Mouse (Mus musculus): Measurements from ENCODE around the gene Rgs12. TPM values are rescaled to one million over a fixed set of nuclear protein-coding genes. Genes with fewer than 3 reads are reported as not detected.

Gene Rgs12
- polyA plus RNA-seq, 2 experiments, result 17.1 to 21.7 TPM

DNA sequence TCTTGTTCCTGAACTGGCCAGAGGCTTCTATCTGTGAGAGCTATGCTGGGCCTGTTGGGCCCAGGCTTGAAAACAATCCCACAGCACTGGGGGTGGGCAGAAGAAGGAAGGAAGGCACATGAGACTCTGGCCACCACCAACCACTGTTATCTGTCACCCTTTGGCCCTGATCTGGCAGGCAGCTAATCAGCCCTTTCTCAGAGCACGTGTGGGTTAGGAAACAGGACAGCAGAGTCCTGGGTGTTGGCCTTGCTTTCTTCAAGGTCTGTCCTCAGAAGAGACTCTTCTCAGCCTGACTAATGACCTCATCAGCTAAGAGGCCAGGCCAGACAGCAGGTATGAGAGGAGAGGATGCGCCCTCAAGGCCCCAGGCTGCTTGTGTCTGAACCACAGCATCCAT is 38.2 kb downstream of the Rgs12 start:
- WGBS (ENCODE audit: insufficient replicate concordance), result 40% methylated on average over 2 of the region's 2 CpGs
- Histone ChIP-seq H3K27ac (peak overlapping the region; percentile 29), H3K4me1 (replicated peaks; ENCODE audit: control insufficient read depth in 2 of 2, insufficient read depth in 2 of 2, low read length in 1 of 2) (peaks cover 14 to 33% of the 10 kb centered on the region in 2 experiments), H3K36me3 (replicated peaks; ENCODE audit: control insufficient read depth, insufficient read depth, low read depth) (peaks cover 25% of the 10 kb centered on the region), H3K9me3 (ENCODE audit: control insufficient read depth, low read length) (no peaks in the 10 kb centered on the region), H3K27me3 (ENCODE audit: control insufficient read depth, insufficient read depth, low read length) (no peaks in the 10 kb centered on the region), H3K9ac (replicated peaks) (no peak overlapping the region; the same call in 1 of the 2 replicates), H3K4me2 (ENCODE audit: low read depth) (no peak overlapping the region), H3K4me3 (ENCODE audit: insufficient read depth in 1 of 2, low read depth in 2 of 2, low read length in 2 of 2) (no peak overlapping the region)
- no peak for TF ChIP-seq CTCF (IDR thresholded peaks at IDR 0.05; ENCODE audit: low read depth)
- TF ChIP-seq EP300 (IDR thresholded peaks at IDR 0.05; ENCODE audit: low read depth), result no peak
- DNase-seq (ENCODE audit: low read depth in 3 of 3, low spot score in 3 of 3) (no peak), ATAC-seq (ENCODE audit: insufficient read depth) (peak; percentile 70)

- H3K4me1 ChIP-seq (replicated peaks; ENCODE audit: control insufficient read depth in 2 of 2, insufficient read depth in 2 of 2, low read length in 1 of 2), result peaks cover 14 to 33% of the 10 kb centered on the region in 2 experiments
- DNase-seq (ENCODE audit: low read depth in 3 of 3, low spot score in 3 of 3) (no peak), ATAC-seq (ENCODE audit: insufficient read depth) (no peak)
- H3K9ac ChIP-seq (replicated peaks), result no peak overlapping the region
- no peak overlapping the region for H3K4me3 ChIP-seq (ENCODE audit: insufficient read depth in 1 of 2, low read depth in 2 of 2, low read length in 2 of 2)
- TF ChIP-seq EP300 (IDR thresholded peaks at IDR 0.05; ENCODE audit: low read depth) (no peak), CTCF (IDR thresholded peaks at IDR 0.05; ENCODE audit: low read depth) (no peak)
- peaks cover 17% of the 10 kb centered on the region for H3K36me3 ChIP-seq (replicated peaks; ENCODE audit: control insufficient read depth, insufficient read depth, low read depth)
- H3K27me3 ChIP-seq (ENCODE audit: control insufficient read depth, insufficient read depth, low read length), result no peaks in the 10 kb centered on the region
- WGBS (ENCODE audit: insufficient replicate concordance), result 84% methylated on average over 5 of the region's 5 CpGs
- H3K27ac ChIP-seq, result no peak overlapping the region
- no peaks in the 10 kb centered on the region for H3K9me3 ChIP-seq (ENCODE audit: control insufficient read depth, low read length)
- no peak overlapping the region for H3K4me2 ChIP-seq (ENCODE audit: low read depth)
Measured at GRCm38 (mm10) chr5:34988690-34989089, 39.4 kb downstream of the Rgs12 start.

DNA sequence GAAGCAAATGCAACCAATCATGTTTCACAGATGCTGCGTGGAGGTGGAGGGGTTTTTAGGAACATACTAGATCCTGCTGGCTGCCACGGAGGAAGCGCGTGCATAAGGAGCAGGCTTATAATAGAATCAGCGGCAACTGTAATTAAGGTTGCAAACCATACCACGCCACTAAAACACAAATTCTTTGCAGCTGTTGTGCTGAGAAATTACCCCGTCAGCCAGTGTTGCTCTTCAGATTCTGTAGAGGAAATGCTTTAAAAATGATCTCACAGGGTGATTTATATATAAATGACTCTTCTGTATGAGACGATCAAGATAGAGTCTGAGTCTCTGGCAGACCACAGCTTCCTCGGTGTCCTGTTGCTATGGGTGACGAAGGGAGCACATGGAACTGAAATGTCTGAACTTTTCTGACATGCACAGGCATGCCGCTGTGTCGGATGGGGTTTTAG is 40.1 kb downstream of the Rgs12 start:
- TF ChIP-seq CTCF (IDR thresholded peaks at IDR 0.05; ENCODE audit: low read depth) (no peak), EP300 (IDR thresholded peaks at IDR 0.05; ENCODE audit: low read depth) (no peak)
- no peak overlapping the region for H3K4me3 ChIP-seq (ENCODE audit: insufficient read depth in 1 of 2, low read depth in 2 of 2, low read length in 2 of 2)
- H3K9me3 ChIP-seq (ENCODE audit: control insufficient read depth, low read length), result no peaks in the 10 kb centered on the region
- H3K36me3 ChIP-seq (replicated peaks; ENCODE audit: control insufficient read depth, insufficient read depth, low read depth), result peaks cover 11% of the 10 kb centered on the region
- no peak overlapping the region for H3K4me2 ChIP-seq (ENCODE audit: low read depth)
- DNase-seq (ENCODE audit: low read depth in 3 of 3, low spot score in 3 of 3) (no peak), ATAC-seq (ENCODE audit: insufficient read depth) (no peak)
- H3K27me3 ChIP-seq (ENCODE audit: control insufficient read depth, insufficient read depth, low read length), result no peaks in the 10 kb centered on the region
- WGBS (ENCODE audit: insufficient replicate concordance), result 74% methylated on average over 12 of the region's 12 CpGs
- no peak overlapping the region for H3K9ac ChIP-seq (replicated peaks)
- H3K4me1 ChIP-seq (replicated peaks; ENCODE audit: control insufficient read depth in 2 of 2, insufficient read depth in 2 of 2, low read length in 1 of 2), result peaks cover 12 to 30% of the 10 kb centered on the region in 2 experiments
- no peak overlapping the region for H3K27ac ChIP-seq

DNA sequence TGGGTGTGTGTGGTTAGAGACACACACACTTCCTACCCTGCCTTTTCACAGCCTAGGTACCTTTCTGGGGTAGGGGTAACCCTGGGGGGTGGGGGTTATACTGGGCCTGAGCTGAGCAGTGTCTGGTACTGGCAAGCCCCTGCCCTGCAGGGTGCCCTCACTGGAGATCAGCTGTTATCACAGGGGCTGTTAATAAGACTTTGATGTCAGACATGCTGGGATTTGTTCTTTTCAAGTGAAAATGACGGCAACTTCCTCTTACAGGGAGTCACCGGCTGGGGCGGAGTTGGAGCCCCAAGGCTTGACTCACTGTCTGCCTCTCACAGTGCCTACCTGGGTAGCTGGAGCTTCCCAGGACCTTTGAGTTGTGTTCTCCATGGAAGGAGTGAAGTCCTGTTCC is 49.5 kb downstream of the Rgs12 start:
- no peak overlapping the region for H3K9ac ChIP-seq (replicated peaks)
- H3K9me3 ChIP-seq (ENCODE audit: control insufficient read depth, low read length), result no peaks in the 10 kb centered on the region
- H3K27me3 ChIP-seq (ENCODE audit: control insufficient read depth, insufficient read depth, low read length), result no peaks in the 10 kb centered on the region
- no peak overlapping the region for H3K4me3 ChIP-seq (ENCODE audit: insufficient read depth in 1 of 2, low read depth in 2 of 2, low read length in 2 of 2)
- no peaks in the 10 kb centered on the region for H3K4me1 ChIP-seq (replicated peaks; ENCODE audit: control insufficient read depth in 2 of 2, insufficient read depth in 2 of 2, low read length in 1 of 2)
- DNase-seq (ENCODE audit: low read depth in 3 of 3, low spot score in 3 of 3) (no peak), ATAC-seq (ENCODE audit: insufficient read depth) (no peak)
- H3K36me3 ChIP-seq (replicated peaks; ENCODE audit: control insufficient read depth, insufficient read depth, low read depth), result peaks cover 6% of the 10 kb centered on the region; the same call in 1 of the 2 replicates
- TF ChIP-seq CTCF (IDR thresholded peaks at IDR 0.05; ENCODE audit: low read depth) (no peak), EP300 (IDR thresholded peaks at IDR 0.05; ENCODE audit: low read depth) (no peak)
- H3K4me2 ChIP-seq (ENCODE audit: low read depth), result no peak overlapping the region
- 45% methylated on average over 3 of the region's 3 CpGs for WGBS (ENCODE audit: insufficient replicate concordance)
- H3K27ac ChIP-seq, result no peak overlapping the region

DNA sequence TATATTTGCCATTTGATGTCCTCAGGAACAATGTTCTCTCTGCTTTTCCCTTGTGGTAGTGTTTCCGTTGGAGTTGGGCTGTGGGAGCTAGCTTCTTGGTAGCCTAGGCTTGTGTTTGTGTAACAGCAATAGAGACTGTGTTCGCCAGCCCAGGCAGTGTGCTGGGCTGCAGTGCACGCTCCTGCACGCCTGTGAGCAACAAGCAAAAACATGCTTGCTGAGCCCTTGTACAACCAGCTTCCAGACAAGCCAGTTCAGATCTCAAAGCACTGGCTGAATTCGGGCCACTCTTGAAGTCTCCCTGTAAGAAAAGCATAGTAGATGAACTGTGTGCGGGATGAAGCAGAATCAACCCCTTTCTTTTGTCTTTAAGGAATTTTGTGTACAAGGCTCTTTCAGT is 50.0 kb downstream of the Rgs12 start:
- TF ChIP-seq CTCF (IDR thresholded peaks at IDR 0.05; ENCODE audit: low read depth), result no peak
- no peak for TF ChIP-seq EP300 (IDR thresholded peaks at IDR 0.05; ENCODE audit: low read depth)
- DNase-seq (ENCODE audit: low read depth in 3 of 3, low spot score in 3 of 3) (no peak), ATAC-seq (ENCODE audit: insufficient read depth) (no peak)
- Histone ChIP-seq H3K4me3 (ENCODE audit: insufficient read depth in 1 of 2, low read depth in 2 of 2, low read length in 2 of 2) (no peak overlapping the region), H3K27me3 (ENCODE audit: control insufficient read depth, insufficient read depth, low read length) (no peaks in the 10 kb centered on the region), H3K27ac (no peak overlapping the region), H3K9ac (replicated peaks) (no peak overlapping the region), H3K4me1 (replicated peaks; ENCODE audit: control insufficient read depth in 2 of 2, insufficient read depth in 2 of 2, low read length in 1 of 2) (peaks cover 2 to 3% of the 10 kb centered on the region in 2 experiments; a peak in 3 of 4 replicates), H3K9me3 (ENCODE audit: control insufficient read depth, low read length) (no peaks in the 10 kb centered on the region), H3K4me2 (ENCODE audit: low read depth) (no peak overlapping the region), H3K36me3 (replicated peaks; ENCODE audit: control insufficient read depth, insufficient read depth, low read depth) (peaks cover 6% of the 10 kb centered on the region; the same call in 1 of the 2 replicates)
- 84% methylated on average over 6 of the region's 6 CpGs for WGBS (ENCODE audit: insufficient replicate concordance)

Data from liver, embryonic 14.5 days (tissue).